Mouse (Mus musculus) midbrain, embryonic 14.5 days (tissue): Measurements from ENCODE around the gene Smpdl3b. TPM values are rescaled to one million over a fixed set of nuclear protein-coding genes. Genes with fewer than 3 reads are reported as not detected.
"Not testable (repeated sequence)": the region's sequence is repeated elsewhere in the genome, so short reads cannot be mapped to it uniquely, and the experiment has no call there.

Experiments
- ATAC-seq: fragments of 200-750 bp; cut with Nextera tagmentation; 2 replicates; pipeline ENCODE4 v1.8.0; 2017; ENCODE audit warnings: moderate number of reproducible peaks, moderate library complexity; ENCODE audit not compliant: low FRiP score, low TSS enrichment
- DNase-seq: peaks from one replicate; pipeline ENCODE4 v3.0.0-alpha.2; 2015
- H3K27ac ChIP-seq: fragments of 300-500 bp; sonication (generic); replicated peaks from 2 replicates; pipeline ENCODE4 v1.5.1; 2014; ENCODE audit warnings: mild to moderate bottlenecking, low read depth, low read length, moderate library complexity
- H3K27me3 ChIP-seq: fragments of 300-500 bp; sonication (generic); 2 replicates; pipeline ENCODE4 v1.6.1; 2014; ENCODE audit warnings: low read length, control low read depth, mixed read lengths; ENCODE audit not compliant: control insufficient read depth, insufficient read depth
- H3K36me3 ChIP-seq: fragments of 300-500 bp; sonication (generic); 2 replicates; pipeline ENCODE4 v1.6.1; 2014; ENCODE audit warnings: low read length, control low read depth; ENCODE audit not compliant: control insufficient read depth, insufficient read depth
- H3K4me1 ChIP-seq: fragments of 300-500 bp; sonication (generic); 2 replicates; pipeline ENCODE4 v1.6.1; 2014; ENCODE audit warnings: mild to moderate bottlenecking, antibody characterized with exemption, low read length, control low read depth; ENCODE audit not compliant: control insufficient read depth, insufficient read depth
- H3K4me2 ChIP-seq: fragments of 300-500 bp; sonication (generic); 2 replicates; pipeline ENCODE4 v1.6.1; 2014; ENCODE audit warnings: mild to moderate bottlenecking, low read length, moderate library complexity
- H3K4me3 ChIP-seq: fragments of 300-500 bp; sonication (generic); replicated peaks from 2 replicates; pipeline ENCODE4 v1.5.1; 2014; ENCODE audit warnings: low read depth, low read length
- H3K9ac ChIP-seq: fragments of 300-500 bp; sonication (generic); replicated peaks from 2 replicates; pipeline ENCODE4 v1.6.1; 2014; ENCODE audit warnings: mild to moderate bottlenecking, low read length, moderate library complexity
- H3K9me3 ChIP-seq: fragments of 300-500 bp; sonication (generic); 2 replicates; pipeline ENCODE4 v1.6.1; 2016; ENCODE audit warnings: low read length, control low read depth, mixed read lengths; ENCODE audit not compliant: control insufficient read depth
- WGBS: fragments of 180-500 bp; shearing (Covaris S2); extraction: QIAGEN DNeasy Blood & Tissue Kit; methylation state at CpG from one replicate; pipeline ENCODE4 v1.1.7; 2014; 5-methylcytosine and 5-hydroxymethylcytosine counted together
- polyA plus RNA-seq: library from polyadenylated mRNA; unstranded; fragments of >200 nt; fragmentation: Nextera tagmentation; extraction: Ambion mirVana; gene quantifications from 2 replicates; pipeline ENCODE4 v1.2.1, GENCODE M21; 2014

Gene Smpdl3b
- polyA plus RNA-seq, 1 experiment from 2014 or later: 0.54 TPM

GRCm38 (mm10) chr4:132801176-132802077 is 44.4 kb upstream of the Smpdl3b start:
- H3K4me2 ChIP-seq: no peak overlapping the region
- no peak overlapping the region for H3K4me3 ChIP-seq
- H3K27ac ChIP-seq: no peak overlapping the region
- no peaks in the 10 kb centered on the region for H3K27me3 ChIP-seq
- H3K9me3 ChIP-seq: no peaks in the 10 kb centered on the region
- no peaks in the 10 kb centered on the region for H3K4me1 ChIP-seq
- no peak for DNase-seq
- ATAC-seq: no peak
- H3K36me3 ChIP-seq: no peaks in the 10 kb centered on the region
- 88% methylated on average over 18 of the region's 18 CpGs for WGBS
- no peak overlapping the region for H3K9ac ChIP-seq

GRCm38 (mm10) chr4:132799845-132800244 is 42.8 kb upstream of the Smpdl3b start:
- Histone ChIP-seq H3K4me1 (no peaks in the 10 kb centered on the region), H3K4me2 (no peak overlapping the region), H3K36me3 (no peaks in the 10 kb centered on the region), H3K27me3 (peaks cover 5% of the 10 kb centered on the region; the same call in 1 of the 2 replicates), H3K9ac (no peak overlapping the region), H3K9me3 (no peaks in the 10 kb centered on the region), H3K4me3 (no peak overlapping the region), H3K27ac (no peak overlapping the region)
- ATAC-seq (no peak), DNase-seq (no peak)
- WGBS: 90% methylated on average over 4 of the region's 4 CpGs

GRCm38 (mm10) chr4:132798666-132799065 is 41.6 kb upstream of the Smpdl3b start:
- not testable (repeated sequence) for DNase-seq, H3K27me3 ChIP-seq, H3K27ac ChIP-seq, H3K4me3 ChIP-seq, H3K9me3 ChIP-seq, H3K4me1 ChIP-seq, H3K9ac ChIP-seq, H3K4me2 ChIP-seq, ATAC-seq, H3K36me3 ChIP-seq
- 88% methylated on average over 3 of the region's 3 CpGs for WGBS

- no peak overlapping the region for H3K4me2 ChIP-seq
- H3K27me3 ChIP-seq: peaks cover 5% of the 10 kb centered on the region; the same call in 1 of the 2 replicates
- H3K36me3 ChIP-seq: no peaks in the 10 kb centered on the region
- WGBS: 74% methylated on average over 4 of the region's 4 CpGs
- ATAC-seq (no peak), DNase-seq (no peak)
- H3K27ac ChIP-seq: no peak overlapping the region
- no peak overlapping the region for H3K9ac ChIP-seq
- H3K4me1 ChIP-seq: no peaks in the 10 kb centered on the region
- no peaks in the 10 kb centered on the region for H3K9me3 ChIP-seq
- no peak overlapping the region for H3K4me3 ChIP-seq
Observed at GRCm38 (mm10) chr4:132798028-132798427, 41.0 kb upstream of the Smpdl3b start.

GRCm38 (mm10) chr4:132797461-132797860 is 40.4 kb upstream of the Smpdl3b start:
- H3K27ac ChIP-seq: no peak overlapping the region
- no peak overlapping the region for H3K4me3 ChIP-seq
- no peak for ATAC-seq
- H3K27me3 ChIP-seq: peaks cover 5% of the 10 kb centered on the region; the same call in 1 of the 2 replicates
- no peaks in the 10 kb centered on the region for H3K9me3 ChIP-seq
- no peak overlapping the region for H3K9ac ChIP-seq
- 89% methylated on average over 1 of the region's 1 CpGs for WGBS
- no peaks in the 10 kb centered on the region for H3K4me1 ChIP-seq
- DNase-seq: no peak
- H3K36me3 ChIP-seq: no peaks in the 10 kb centered on the region
- H3K4me2 ChIP-seq: no peak overlapping the region

GRCm38 (mm10) chr4:132796196-132796886 is 39.3 kb upstream of the Smpdl3b start, which contains the start of gene Themis2:
Themis2 (minus strand) TSS chr4:132796387.
- ATAC-seq (no peak), DNase-seq (peak; percentile 55)
- H3K4me2 ChIP-seq: peak within 1 kb of the TSS; percentile 47
- WGBS: 2% methylated on average over 21 of the region's 21 CpGs
- H3K4me3 ChIP-seq: no peak within 1 kb of the TSS; the same call in 1 of the 2 replicates
- H3K27me3 ChIP-seq: peaks cover 5% of the 10 kb centered on the region; the same call in 1 of the 2 replicates
- H3K9ac ChIP-seq: no peak within 1 kb of the TSS
- no peaks in the 10 kb centered on the region for H3K4me1 ChIP-seq
- no peak within 1 kb of the TSS for H3K27ac ChIP-seq
- no peaks in the 10 kb centered on the region for H3K9me3 ChIP-seq
- no peaks in the 10 kb centered on the region for H3K36me3 ChIP-seq

- WGBS: 69% methylated on average over 7 of the region's 7 CpGs
- Histone ChIP-seq H3K27me3 (peaks cover 5% of the 10 kb centered on the region; the same call in 1 of the 2 replicates), H3K4me3 (no peak overlapping the region), H3K4me2 (no peak overlapping the region), H3K27ac (no peak overlapping the region), H3K4me1 (no peaks in the 10 kb centered on the region), H3K9ac (no peak overlapping the region), H3K36me3 (no peaks in the 10 kb centered on the region), H3K9me3 (no peaks in the 10 kb centered on the region)
- ATAC-seq (no peak), DNase-seq (no peak)
Observed at GRCm38 (mm10) chr4:132795171-132795570, 38.1 kb upstream of the Smpdl3b start.

- no peak overlapping the region for H3K27ac ChIP-seq
- H3K4me3 ChIP-seq: no peak overlapping the region
- no peak overlapping the region for H3K9ac ChIP-seq
- no peak overlapping the region for H3K4me2 ChIP-seq
- DNase-seq (no peak), ATAC-seq (no peak)
- peaks cover 5% of the 10 kb centered on the region; the same call in 1 of the 2 replicates for H3K27me3 ChIP-seq
- no peaks in the 10 kb centered on the region for H3K36me3 ChIP-seq
- 80% methylated on average over 8 of the region's 8 CpGs for WGBS
- no peaks in the 10 kb centered on the region for H3K9me3 ChIP-seq
- no peaks in the 10 kb centered on the region for H3K4me1 ChIP-seq
Observed at GRCm38 (mm10) chr4:132794760-132795159, 37.7 kb upstream of the Smpdl3b start.
